9 mouse cellular contexts compared by ENCODE assay signal in the genomic region with DNA sequence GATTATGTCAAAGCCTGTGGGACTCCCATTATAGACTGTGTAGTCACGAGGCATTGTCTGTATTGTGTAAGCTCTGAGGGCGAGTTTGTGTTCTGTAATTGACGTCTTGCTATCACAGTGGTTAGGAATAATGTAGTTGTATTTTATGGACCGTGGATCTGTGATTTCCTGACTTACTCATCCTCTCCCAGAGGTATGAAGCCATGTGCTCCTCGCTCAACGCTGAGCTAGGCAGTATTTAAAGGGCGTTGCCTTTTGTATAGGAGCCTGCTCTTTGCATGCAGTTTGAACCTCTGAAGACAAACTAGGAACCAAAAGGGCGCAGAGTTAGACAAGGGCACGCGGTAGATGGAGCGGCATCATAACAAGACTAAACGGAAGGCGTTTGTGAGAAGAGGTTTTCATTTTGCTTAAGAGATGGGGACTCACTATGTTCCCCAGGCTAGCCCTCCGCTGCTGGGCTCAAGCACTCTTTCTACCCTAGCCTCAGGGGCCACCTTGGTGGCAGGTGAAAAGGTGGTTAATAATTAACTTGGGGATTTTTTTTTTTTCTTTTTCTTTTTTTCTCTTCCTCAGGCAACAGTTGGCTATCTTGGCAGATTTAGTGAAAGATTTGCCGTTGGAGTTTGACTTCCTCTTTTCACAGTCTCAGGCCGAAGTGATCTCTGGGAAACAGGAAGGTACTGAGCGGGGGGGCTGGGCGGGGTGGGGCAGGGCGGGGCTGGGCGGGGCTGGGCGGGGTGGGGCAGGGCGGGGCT. TPM values are rescaled to one million over a fixed set of nuclear protein-coding genes. Genes with fewer than 3 reads are reported as not detected.
DNase-seq lines count a peak whose midpoint lies in the region; ATAC-seq and TF ChIP-seq lines count a peak whose summit lies in the region.
"Had no signal": no experiment of that assay in that cellular context is flagged by ENCODE, and none has a peak within 500 bp of the region (broad histone marks: within the 10 kb centered on the region; RNA-seq: fewer than 3 reads in every experiment).

No protein-coding gene starts in this region.

- no peak for TF ChIP-seq CTCF in liver, postnatal 0 days (IDR thresholded peaks at IDR 0.05; ENCODE audit: low read depth)

- H3K27me3 ChIP-seq in liver, postnatal 0 days (ENCODE audit: insufficient read depth, low read length) = no peaks in the 10 kb centered on the region
- H3K27me3 ChIP-seq in hindbrain, embryonic 12.5 days = no peaks in the 10 kb centered on the region
- H3K27me3 ChIP-seq: midbrain, embryonic 13.5 days had no signal

- peak; percentile 64 for ATAC-seq in liver, postnatal 0 days
- no peak for ATAC-seq in hindbrain, embryonic 12.5 days (ENCODE audit: low FRiP score)
- ATAC-seq: midbrain, embryonic 13.5 days had no signal

- no peak for TF ChIP-seq EP300 in liver, postnatal 0 days (IDR thresholded peaks at IDR 0.05; ENCODE audit: low read depth)

- 0 out of 2 replicates have a peak overlapping the region, but pooled peaks have one; percentile 46 for H3K9ac ChIP-seq in liver, postnatal 0 days (replicated peaks)
- no peak overlapping the region for H3K9ac ChIP-seq in hindbrain, embryonic 12.5 days
- H3K9ac ChIP-seq: midbrain, embryonic 13.5 days had no signal

- H3K4me2 ChIP-seq in liver, postnatal 0 days (ENCODE audit: low read depth, low read length) = peak overlapping the region; percentile 57
- no peak overlapping the region for H3K4me2 ChIP-seq in hindbrain, embryonic 12.5 days (replicated peaks)
- H3K4me2 ChIP-seq: midbrain, embryonic 13.5 days had no signal

- H3K36me3 ChIP-seq in liver, postnatal 0 days (replicated peaks; ENCODE audit: insufficient read depth, low read length) = peaks cover 19% of the 10 kb centered on the region
- H3K36me3 ChIP-seq in hindbrain, embryonic 12.5 days = peaks cover 25% of the 10 kb centered on the region

- H3K4me3 ChIP-seq in liver, postnatal 0 days (ENCODE audit: low read depth, low read length) = peak overlapping the region; percentile 17; the same call in 1 of the 2 replicates
- H3K4me3 ChIP-seq in hindbrain, embryonic 12.5 days = no peak overlapping the region
- H3K4me3 ChIP-seq: midbrain, embryonic 13.5 days had no signal

- WGBS in liver, postnatal 0 days (ENCODE audit: insufficient replicate concordance) = 25% methylated on average over 21 of the region's 22 CpGs
- WGBS in hindbrain, embryonic 12.5 days = 62% methylated on average over 21 of the region's 22 CpGs

- peak; percentile 38 for DNase-seq in lung, postnatal 36 days
- DNase-seq in lung, adult 18-20 months = no peak
- DNase-seq in induced T-regulatory cell, adult 2 months (ENCODE audit: low read depth) = peak; percentile 61
- peak; percentile 36 for DNase-seq in liver, postnatal 0 days
- DNase-seq in thymus, postnatal 36 days = peak; percentile 37 to 46
- no peak for DNase-seq in neural tube, embryonic 10.5 days (ENCODE audit: extremely low spot score, low spot score)
- no peak for DNase-seq in cerebellum, postnatal 4 days (ENCODE audit: low spot score in 2 of 2)

- H3K4me1 ChIP-seq in liver, postnatal 0 days (ENCODE audit: insufficient read depth) = peaks cover 8% of the 10 kb centered on the region
- H3K4me1 ChIP-seq in hindbrain, embryonic 12.5 days = no peaks in the 10 kb centered on the region

- H3K27ac ChIP-seq in liver, postnatal 0 days (ENCODE audit: low read depth) = peak overlapping the region; percentile 92
- H3K27ac ChIP-seq in hindbrain, embryonic 12.5 days = no peak overlapping the region
- H3K27ac ChIP-seq: midbrain, embryonic 13.5 days had no signal

- no peaks in the 10 kb centered on the region for H3K9me3 ChIP-seq in liver, postnatal 0 days (ENCODE audit: low read length)
- no peaks in the 10 kb centered on the region for H3K9me3 ChIP-seq in hindbrain, embryonic 12.5 days (replicated peaks)
- H3K9me3 ChIP-seq: midbrain, embryonic 13.5 days had no signal

RNA-seq across cellular contexts. Expression of a gene that starts 21.9 kb away (rescaled TPM):
- 1.9 TPM in 2 replicates for polyA plus RNA-seq in liver, postnatal 0 days (2015; fragmentation: Nextera tagmentation; extraction: Ambion mirVana)
- 10.5 and 12.5 TPM in 2 replicates for polyA plus RNA-seq in hindbrain, embryonic 12.5 days (2016; fragmentation: Nextera tagmentation; extraction: Ambion mirVana)

RNA-seq across cellular contexts. Expression of a gene that starts 36.7 kb away (rescaled TPM):
- polyA plus RNA-seq in liver, postnatal 0 days (2015; fragmentation: Nextera tagmentation; extraction: Ambion mirVana) = 4.8 and 6.3 TPM in 2 replicates
- polyA plus RNA-seq in hindbrain, embryonic 12.5 days (2016; fragmentation: Nextera tagmentation; extraction: Ambion mirVana) = 17.0 and 17.4 TPM in 2 replicates

RNA-seq across cellular contexts. Expression of a gene that starts 41.5 kb away (rescaled TPM):
- 17.1 and 17.6 TPM in 2 replicates for polyA plus RNA-seq in liver, postnatal 0 days (2015; fragmentation: Nextera tagmentation; extraction: Ambion mirVana)
- polyA plus RNA-seq in hindbrain, embryonic 12.5 days (2016; fragmentation: Nextera tagmentation; extraction: Ambion mirVana) = 10.1 and 11.1 TPM in 2 replicates

RNA-seq across cellular contexts. Expression of a gene that starts 41.5 kb away (rescaled TPM):
- 3.4 and 3.5 TPM in 2 replicates for polyA plus RNA-seq in liver, postnatal 0 days (2015; fragmentation: Nextera tagmentation; extraction: Ambion mirVana)
- 12.0 and 13.7 TPM in 2 replicates for polyA plus RNA-seq in hindbrain, embryonic 12.5 days (2016; fragmentation: Nextera tagmentation; extraction: Ambion mirVana)

Comparison
In these comparisons a context has a peak if more than half of its experiments do, and no peak if none do; other contexts are left out.
1. DNase-seq: peak in lung, postnatal 36 days (single experiment), induced T-regulatory cell, adult 2 months (single experiment), liver, postnatal 0 days (single experiment) and thymus, postnatal 36 days (2 of 2); none in lung, adult 18-20 months (0 of 2), neural tube, embryonic 10.5 days (single experiment) and cerebellum, postnatal 4 days (0 of 2).